Mouse (Mus musculus): ENCODE results near the gene Llcfc1.

GRCm38 (mm10) chr6:41685596-41685995 is 1.4 kb downstream of the Llcfc1 start:
- TF ChIP-seq CTCF (IDR thresholded peaks at IDR 0.05) (no peak), POLR2A (IDR thresholded peaks at IDR 0.05; ENCODE audit: insufficient read depth, low read depth, low read length) (no peak), EP300 (IDR thresholded peaks at IDR 0.05; ENCODE audit: insufficient read depth, low read depth, low read length) (no peak)
